Mouse (Mus musculus) forebrain, embryonic 14.5 days (tissue): ENCODE measurements around the gene Syce3. TPM values are rescaled to one million over a fixed set of nuclear protein-coding genes. Genes with fewer than 3 reads are reported as not detected.
A peak's percentile ranks its signal among the peaks of the same experiment; 100 is the strongest.

Experiments used
- ATAC-seq: fragments of 200-750 bp; cut with Nextera tagmentation; 2 replicates; pipeline ENCODE4 v1.8.0; 2017; ENCODE audit warnings: mild to moderate bottlenecking, moderate library complexity
- DNase-seq: peaks from one replicate; pipeline ENCODE4 v3.0.0-alpha.2; 2015; ENCODE audit warnings: low spot score
- H3K27ac ChIP-seq: fragments of 300-500 bp; sonication (generic); 2 replicates; pipeline ENCODE4 v1.5.1; 2014; ENCODE audit warnings: low read depth, mild to moderate bottlenecking, control low read depth, low read length, moderate library complexity
- H3K27me3 ChIP-seq: fragments of 300-500 bp; sonication (generic); replicated peaks from 2 replicates; pipeline ENCODE4 v1.6.1; 2014; ENCODE audit warnings: low read length, control low read depth, mixed read lengths; ENCODE audit not compliant: control insufficient read depth, insufficient read depth
- H3K36me3 ChIP-seq: fragments of 300-500 bp; sonication (generic); 2 replicates; pipeline ENCODE4 v1.6.1; 2014; ENCODE audit warnings: low read length, control low read depth; ENCODE audit not compliant: control insufficient read depth, insufficient read depth
- H3K4me1 ChIP-seq: fragments of 300-500 bp; sonication (generic); 2 replicates; pipeline ENCODE4 v1.6.1; 2014; ENCODE audit warnings: antibody characterized with exemption, low read length, control low read depth; ENCODE audit not compliant: control insufficient read depth, insufficient read depth
- H3K4me2 ChIP-seq: fragments of 300-500 bp; sonication (generic); 2 replicates; pipeline ENCODE4 v1.6.1; 2014; ENCODE audit warnings: mild to moderate bottlenecking, control low read depth, low read length
- H3K4me3 ChIP-seq: fragments of 300-500 bp; sonication (generic); 2 replicates; pipeline ENCODE4 v1.5.1; 2014; ENCODE audit warnings: low read depth, low read length, control low read depth
- H3K9ac ChIP-seq: fragments of 300-500 bp; sonication (generic); 2 replicates; pipeline ENCODE4 v1.6.1; 2014; ENCODE audit warnings: mild to moderate bottlenecking, low read length, control low read depth, moderate library complexity
- H3K9me3 ChIP-seq: fragments of 300-500 bp; sonication (generic); replicated peaks from 2 replicates; pipeline ENCODE4 v1.6.1; 2016; ENCODE audit warnings: low read length, control low read depth, mixed read lengths; ENCODE audit not compliant: control insufficient read depth
- WGBS: fragments of 180-500 bp; shearing (Covaris S2); extraction: QIAGEN DNeasy Blood & Tissue Kit; methylation state at CpG from one replicate; pipeline ENCODE4 v1.1.7; 2014; 5-methylcytosine and 5-hydroxymethylcytosine counted together
- polyA plus RNA-seq: library from polyadenylated mRNA; unstranded; fragments of >200 nt; fragmentation: Nextera tagmentation; extraction: Ambion mirVana; gene quantifications from 2 replicates; pipeline ENCODE4 v1.2.1, GENCODE M21; 2014

Syce3 gene
- polyA plus RNA-seq, 1 experiment from 2014 or later: not detected

GRCm38 (mm10) chr15:89428821-89429351 is 18.6 kb upstream of the Syce3 start:
- DNase-seq (no peak), ATAC-seq (peak; percentile 60; the same call in 1 of the 2 replicates)
- peak overlapping the region; percentile 64 for H3K4me2 ChIP-seq
- H3K36me3 ChIP-seq: peaks cover 23% of the 10 kb centered on the region; the same call in 1 of the 2 replicates
- H3K27me3 ChIP-seq: no peaks in the 10 kb centered on the region
- H3K27ac ChIP-seq: peak overlapping the region; percentile 87; the same call in 1 of the 2 replicates
- peaks cover 5% of the 10 kb centered on the region; the same call in 1 of the 2 replicates for H3K4me1 ChIP-seq
- peak overlapping the region; percentile 57 for H3K4me3 ChIP-seq
- H3K9ac ChIP-seq: peak overlapping the region; percentile 71
- 4% methylated on average over 21 of the region's 22 CpGs for WGBS
- no peaks in the 10 kb centered on the region for H3K9me3 ChIP-seq

- no peaks in the 10 kb centered on the region for H3K9me3 ChIP-seq
- peak overlapping the region; percentile 57 for H3K4me3 ChIP-seq
- DNase-seq (no peak), ATAC-seq (no peak)
- peak overlapping the region; percentile 71; the same call in 1 of the 2 replicates for H3K9ac ChIP-seq
- WGBS: 82% methylated on average over 19 of the region's 19 CpGs
- H3K4me1 ChIP-seq: peaks cover 5% of the 10 kb centered on the region; the same call in 1 of the 2 replicates
- H3K27ac ChIP-seq: no peak overlapping the region
- peaks cover 25% of the 10 kb centered on the region; the same call in 1 of the 2 replicates for H3K36me3 ChIP-seq
- no peaks in the 10 kb centered on the region for H3K27me3 ChIP-seq
- peak overlapping the region; percentile 64 for H3K4me2 ChIP-seq
These were observed 18.0 kb upstream of the Syce3 start for GRCm38 (mm10) chr15:89428136-89428790.

- Histone ChIP-seq H3K4me3 (no peak overlapping the region), H3K4me2 (no peak overlapping the region), H3K36me3 (peaks cover 25% of the 10 kb centered on the region; the same call in 1 of the 2 replicates), H3K27ac (no peak overlapping the region), H3K9me3 (no peaks in the 10 kb centered on the region), H3K9ac (no peak overlapping the region), H3K4me1 (peaks cover 5% of the 10 kb centered on the region; the same call in 1 of the 2 replicates), H3K27me3 (no peaks in the 10 kb centered on the region)
- WGBS: 91% methylated on average over 10 of the region's 10 CpGs
- DNase-seq (no peak), ATAC-seq (no peak)
These were observed 16.4 kb upstream of the Syce3 start for GRCm38 (mm10) chr15:89426716-89427115.

GRCm38 (mm10) chr15:89425711-89426121 is 15.4 kb upstream of the Syce3 start, which contains the start of gene Cpt1b:
Cpt1b (minus strand) TSS chr15:89425863.
- 39% methylated on average over 6 of the region's 6 CpGs for whole genome bisulfite sequencing
- Histone ChIP-seq H3K4me1 (peaks cover 5% of the 10 kb centered on the region; the same call in 1 of the 2 replicates), H3K36me3 (peaks cover 25% of the 10 kb centered on the region; the same call in 1 of the 2 replicates), H3K27me3 (no peaks in the 10 kb centered on the region), H3K9ac (no peak within 1 kb of the TSS), H3K9me3 (no peaks in the 10 kb centered on the region), H3K27ac (no peak within 1 kb of the TSS), H3K4me3 (no peak within 1 kb of the TSS), H3K4me2 (no peak within 1 kb of the TSS)
- no peak for DNase-seq
- ATAC-seq: no peak

- Histone ChIP-seq H3K27ac (no peak overlapping the region), H3K27me3 (no peaks in the 10 kb centered on the region), H3K4me2 (no peak overlapping the region), H3K36me3 (peaks cover 30% of the 10 kb centered on the region), H3K9ac (no peak overlapping the region), H3K9me3 (no peaks in the 10 kb centered on the region), H3K4me1 (peaks cover 5% of the 10 kb centered on the region; the same call in 1 of the 2 replicates), H3K4me3 (no peak overlapping the region)
- no peak for DNase-seq
- WGBS: 88% methylated on average over 8 of the region's 8 CpGs
- no peak for ATAC-seq
These were observed 14.3 kb upstream of the Syce3 start for GRCm38 (mm10) chr15:89424621-89425020.

GRCm38 (mm10) chr15:89421938-89422337 is 11.6 kb upstream of the Syce3 start:
- no peaks in the 10 kb centered on the region for H3K4me1 ChIP-seq
- H3K9me3 ChIP-seq: no peaks in the 10 kb centered on the region
- no peak overlapping the region for H3K27ac ChIP-seq
- no peaks in the 10 kb centered on the region for H3K27me3 ChIP-seq
- H3K4me2 ChIP-seq: no peak overlapping the region
- ATAC-seq: no peak
- 93% methylated on average over 9 of the region's 9 CpGs for WGBS
- no peak for DNase-seq
- peaks cover 40% of the 10 kb centered on the region for H3K36me3 ChIP-seq
- no peak overlapping the region for H3K4me3 ChIP-seq
- no peak overlapping the region for H3K9ac ChIP-seq

GRCm38 (mm10) chr15:89415282-89415681 is 5.0 kb upstream of the Syce3 start:
- Histone ChIP-seq H3K4me2 (no peak overlapping the region), H3K4me3 (no peak overlapping the region), H3K9ac (no peak overlapping the region), H3K4me1 (no peaks in the 10 kb centered on the region), H3K36me3 (peaks cover 27% of the 10 kb centered on the region), H3K27ac (no peak overlapping the region), H3K9me3 (no peaks in the 10 kb centered on the region), H3K27me3 (no peaks in the 10 kb centered on the region)
- 90% methylated on average over 8 of the region's 8 CpGs for WGBS
- ATAC-seq (no peak), DNase-seq (no peak)

- Histone ChIP-seq H3K27me3 (no peaks in the 10 kb centered on the region), H3K4me2 (no peak overlapping the region), H3K4me3 (no peak overlapping the region), H3K36me3 (no peaks in the 10 kb centered on the region), H3K9me3 (no peaks in the 10 kb centered on the region), H3K27ac (no peak overlapping the region), H3K9ac (no peak overlapping the region), H3K4me1 (no peaks in the 10 kb centered on the region)
- ATAC-seq (no peak), DNase-seq (no peak)
These were observed 3.6 kb downstream of the Syce3 start for GRCm38 (mm10) chr15:89406691-89407090.
